Mouse (Mus musculus) left cerebral cortex, adult 11 months (tissue): ENCODE data around the gene Psmc3.
"Not testable (repeated sequence)": the region's sequence is repeated elsewhere in the genome, so short reads cannot be mapped to it uniquely, and the experiment has no call there.

Source experiments
- DNase-seq: peaks from one replicate; pipeline ENCODE4 v3.0.0; 2022; ENCODE audit warnings: low spot score

Gene Psmc3

DNA sequence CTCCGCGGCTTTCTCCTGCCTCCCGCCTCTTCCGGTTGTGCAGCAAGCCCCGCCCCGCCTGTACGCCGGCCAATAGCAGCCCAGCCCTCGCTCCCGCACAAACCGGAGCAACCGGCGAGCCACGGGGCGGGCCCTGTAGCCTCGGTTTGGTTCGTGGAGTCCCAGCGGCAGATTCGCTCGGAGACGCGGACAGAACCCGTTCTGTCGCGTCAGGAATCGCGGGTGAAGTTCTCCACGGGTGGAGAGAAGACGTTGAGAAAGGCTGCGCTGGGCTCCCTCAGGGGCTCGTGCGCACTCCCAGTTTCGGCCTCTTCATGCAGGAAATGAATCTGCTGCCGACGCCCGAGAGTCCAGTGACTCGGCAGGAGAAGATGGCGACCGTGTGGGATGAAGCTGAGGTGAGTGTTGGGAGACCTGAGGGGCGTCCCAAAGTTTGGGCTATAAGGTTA, at the start of gene Psmc3:
Gene Psmc3 (plus strand): TSS at position 76 of the 449 bp plus-strand sequence.
- peak; percentile 91 for DNase-seq

- no peak for DNase-seq
Observed at GRCm38 (mm10) chr2:91008536-91008935, 45.3 kb upstream of the Psmc3 start.

- no peak for DNase-seq
Observed at GRCm38 (mm10) chr2:91013881-91014280, 39.9 kb upstream of the Psmc3 start.

DNA sequence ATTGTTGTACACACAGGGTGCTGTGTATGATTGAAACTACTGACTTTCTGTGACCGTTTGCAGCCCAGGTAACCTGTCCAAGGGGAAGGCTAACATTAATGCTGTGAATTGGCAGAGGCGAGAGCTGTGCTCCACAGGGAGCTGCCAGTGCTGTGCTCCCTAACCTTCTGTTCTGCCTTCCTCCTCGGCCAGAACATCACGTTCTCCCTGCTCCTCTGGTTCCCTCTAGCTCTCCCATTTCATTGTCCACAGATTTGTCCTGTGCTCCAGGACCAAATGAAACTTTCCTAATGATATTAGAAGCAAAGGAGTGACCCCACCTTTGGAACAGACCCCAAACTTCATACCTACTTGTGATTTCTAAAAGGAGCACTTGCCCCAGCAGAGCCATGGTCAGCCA, 38.4 kb upstream of the Psmc3 start:
- DNase-seq = no peak

DNA sequence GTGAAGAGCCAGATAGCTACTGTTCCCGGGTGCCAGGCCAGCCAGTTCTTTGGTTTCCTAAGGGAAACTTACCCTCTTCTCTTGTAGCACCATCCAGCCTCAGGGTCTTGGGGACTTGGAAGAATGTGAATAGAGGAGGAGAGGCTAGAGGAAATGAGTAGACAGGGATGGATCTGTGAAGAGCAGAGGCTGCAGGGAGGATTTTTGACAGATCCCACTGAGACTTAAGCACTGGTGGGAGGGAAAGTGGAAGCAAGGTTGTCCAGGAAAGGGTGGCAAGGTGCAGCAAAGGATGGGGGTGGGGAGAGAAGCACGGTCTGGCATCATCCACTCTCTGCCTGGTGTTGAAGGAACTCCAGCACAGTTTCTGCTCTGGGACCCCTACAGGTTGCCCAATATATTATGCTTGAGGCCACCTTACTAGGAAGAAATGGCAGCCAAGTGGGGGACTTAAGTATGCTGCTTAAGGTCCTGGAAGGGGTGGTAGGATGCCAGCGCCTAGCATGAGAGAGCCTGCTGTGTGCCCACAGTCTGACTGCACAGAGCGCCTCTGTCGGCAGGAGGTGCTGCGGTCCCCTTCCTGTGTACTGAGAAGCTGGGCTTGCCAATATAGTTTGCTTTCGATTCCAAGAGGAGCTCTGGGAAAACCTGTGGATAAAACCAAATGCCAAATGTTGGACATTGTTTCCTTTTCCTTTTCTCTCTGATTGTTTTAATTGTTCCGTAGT, 35.6 kb upstream of the Psmc3 start:
- DNase-seq = no peak

DNA sequence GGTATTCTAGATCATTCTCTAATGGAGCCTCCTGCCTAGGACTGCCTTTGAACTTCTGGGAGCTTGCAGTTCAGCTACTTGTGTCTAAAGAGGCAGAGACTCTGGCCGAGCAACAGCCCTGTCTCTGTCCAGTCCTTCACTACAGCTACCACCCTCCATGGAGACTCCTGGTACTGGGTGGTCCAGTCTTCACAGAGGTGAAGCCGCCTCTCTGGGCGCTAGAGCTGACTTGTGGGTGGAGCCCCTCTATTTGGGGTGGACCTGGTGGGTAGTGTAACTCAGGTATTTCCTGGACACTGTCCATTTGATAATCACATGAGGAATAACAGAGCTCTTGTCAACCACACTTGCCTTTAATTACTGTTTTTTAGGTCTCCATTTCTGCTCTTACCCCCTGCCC, 33.9 kb upstream of the Psmc3 start:
- no peak for DNase-seq

- DNase-seq = not testable (repeated sequence)
Observed at GRCm38 (mm10) chr2:91022266-91022665, 31.5 kb upstream of the Psmc3 start.

DNA sequence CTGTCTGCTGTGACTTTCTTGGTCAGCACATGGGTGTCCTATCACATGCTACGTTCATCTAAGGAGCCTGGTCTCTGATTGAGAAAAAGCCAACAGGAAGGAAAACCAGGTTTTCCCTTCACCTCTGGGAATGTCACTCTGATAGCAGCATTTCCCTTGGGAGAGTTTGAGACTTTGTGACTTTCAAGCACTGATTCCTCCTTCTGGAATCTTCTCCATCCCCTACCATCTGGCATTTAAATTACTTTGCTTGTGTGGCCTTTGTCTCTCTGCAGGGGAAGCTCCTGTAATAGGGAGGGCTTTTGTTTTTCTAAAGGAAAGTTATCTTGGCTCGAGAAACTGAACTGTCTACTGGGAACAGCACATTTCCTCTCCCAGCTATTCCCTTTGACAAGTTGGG, 30.7 kb upstream of the Psmc3 start:
- no peak for DNase-seq

DNA sequence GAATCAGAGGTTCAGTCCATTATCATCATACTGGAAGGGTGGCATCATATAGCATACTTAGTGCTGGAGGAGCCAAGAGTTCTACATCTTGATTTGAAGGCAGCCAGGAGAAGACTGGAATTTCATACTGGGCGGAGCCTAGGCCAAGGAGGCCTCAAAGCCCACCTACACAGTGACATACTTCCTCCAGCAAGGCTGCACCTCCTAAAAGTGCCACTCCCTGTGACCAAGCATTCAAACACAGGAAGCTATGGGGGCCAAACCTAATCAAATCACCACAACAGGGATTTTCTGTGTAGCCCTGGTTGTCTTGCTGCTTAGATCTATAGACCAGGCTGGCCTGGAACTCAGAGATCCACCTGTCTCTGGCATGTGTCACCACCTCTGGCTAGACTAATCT, 29.9 kb upstream of the Psmc3 start:
- no peak for DNase-seq

- no peak for DNase-seq
Observed at GRCm38 (mm10) chr2:91025081-91025516, 28.7 kb upstream of the Psmc3 start.

- no peak for DNase-seq
Observed at GRCm38 (mm10) chr2:91026491-91026890, 27.3 kb upstream of the Psmc3 start.

DNA sequence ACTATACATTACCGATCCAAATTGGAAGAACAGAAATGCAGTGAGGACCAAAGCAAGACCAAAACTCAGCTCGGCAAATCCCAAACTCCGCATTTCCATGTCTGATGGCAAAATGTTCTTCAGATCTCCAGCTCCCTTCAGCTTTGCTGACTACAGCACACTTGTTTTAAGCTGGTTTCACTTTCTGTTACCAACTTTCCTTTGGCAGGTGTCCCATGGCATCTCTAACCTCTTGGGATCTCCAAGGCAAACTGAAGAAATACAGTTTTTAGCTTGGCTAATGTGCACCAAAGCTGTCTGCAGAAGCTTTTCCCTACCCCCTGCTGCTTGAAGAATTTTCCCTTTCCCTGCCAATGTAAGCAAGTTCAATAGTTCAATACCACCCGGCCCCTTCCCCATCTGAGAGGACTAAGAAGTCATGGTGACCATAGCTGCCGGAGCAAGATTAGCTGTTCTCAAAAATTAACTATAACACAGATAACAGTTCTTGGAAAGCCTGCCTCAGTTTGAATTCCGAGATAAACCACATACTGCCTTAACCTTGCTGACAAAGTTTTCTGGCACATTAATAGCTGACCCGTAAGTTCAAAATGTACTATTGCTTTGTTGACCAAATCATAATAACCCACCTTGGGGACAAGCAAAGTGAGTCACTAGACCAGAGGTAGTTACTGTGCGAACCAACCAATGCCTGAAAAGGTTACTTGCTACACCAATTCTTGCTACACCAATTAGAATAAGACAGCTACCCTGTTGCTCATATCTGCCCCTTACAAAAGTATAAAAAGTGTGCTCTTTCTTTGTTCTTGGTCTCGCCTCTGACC, 26.2 kb upstream of the Psmc3 start:
- DNase-seq = no peak

GRCm38 (mm10) chr2:91031216-91031615, 22.6 kb upstream of the Psmc3 start:
- no peak for DNase-seq

DNA sequence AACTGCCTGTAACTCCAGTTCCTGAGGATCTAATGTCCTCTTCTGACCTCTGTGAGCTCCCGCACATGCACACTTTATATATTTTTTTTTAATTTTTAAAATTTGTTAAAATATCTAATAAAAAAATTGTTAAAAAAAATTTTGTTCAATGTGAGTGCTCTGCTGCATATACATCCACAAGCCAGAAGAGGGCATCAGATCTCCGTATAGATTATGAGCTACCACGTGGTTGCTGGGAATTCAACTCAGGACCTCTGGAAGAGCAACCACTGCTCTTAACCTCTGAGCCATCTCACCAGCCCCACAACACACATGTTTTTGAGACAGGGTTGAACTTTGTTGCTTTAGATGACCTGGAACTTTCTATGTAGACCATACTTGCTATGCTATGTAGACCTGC, 20.8 kb upstream of the Psmc3 start:
- DNase-seq = no peak

DNA sequence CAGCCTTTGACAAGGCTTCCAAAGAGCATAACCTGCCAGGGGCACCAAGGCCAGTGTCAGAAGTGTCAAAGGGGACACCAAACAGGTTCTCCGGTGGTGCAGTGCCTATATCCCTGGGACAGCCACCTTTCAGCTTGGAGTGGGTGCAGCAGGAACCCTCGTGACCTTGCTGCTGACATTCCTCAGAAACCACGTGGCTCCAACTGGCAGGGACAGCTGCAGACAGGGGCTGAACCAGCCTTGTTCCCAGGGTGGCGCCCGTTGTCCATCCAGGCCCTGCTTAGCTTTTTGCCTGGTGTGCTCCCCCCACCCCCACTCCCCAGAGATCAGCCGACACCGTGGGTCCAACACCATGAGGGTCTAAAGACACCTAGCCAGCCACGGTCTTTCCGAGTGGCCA, 18.4 kb upstream of the Psmc3 start, which contains the start of gene Rapsn:
Gene Rapsn (plus strand): TSS at position 236 of the 400 bp plus-strand sequence.
- DNase-seq = no peak

GRCm38 (mm10) chr2:91041786-91042185, 12.0 kb upstream of the Psmc3 start:
- no peak for DNase-seq

GRCm38 (mm10) chr2:91042651-91043398, 11.0 kb upstream of the Psmc3 start:
- DNase-seq = no peak

GRCm38 (mm10) chr2:91044727-91045126, 9.1 kb upstream of the Psmc3 start:
- DNase-seq = no peak

GRCm38 (mm10) chr2:91045805-91046204, 8.0 kb upstream of the Psmc3 start:
- DNase-seq = not testable (repeated sequence)

GRCm38 (mm10) chr2:91047359-91047758, 6.5 kb upstream of the Psmc3 start:
- DNase-seq = no peak

GRCm38 (mm10) chr2:91051917-91052316, 1.9 kb upstream of the Psmc3 start:
- DNase-seq = no peak

DNA sequence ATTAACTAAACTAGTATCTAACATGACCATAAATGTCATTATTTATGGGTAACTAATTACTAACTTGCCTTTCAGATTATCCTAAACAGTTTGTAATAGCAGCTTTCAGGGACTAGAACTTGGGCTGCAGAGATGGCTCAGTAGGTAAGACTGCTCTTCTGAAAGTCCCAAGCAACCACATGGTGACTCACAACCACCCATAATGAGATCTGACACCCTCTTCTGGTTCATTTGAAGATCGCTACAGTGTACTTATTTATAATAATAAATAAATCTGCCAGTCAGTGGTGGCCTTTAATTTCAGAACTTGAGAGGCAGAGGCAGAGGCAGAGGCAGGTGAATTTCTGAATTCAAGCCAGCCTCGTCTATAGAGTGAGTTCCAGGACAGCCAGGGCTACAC, 1.1 kb upstream of the Psmc3 start:
- no peak for DNase-seq
